Mouse (Mus musculus) activated CD4-positive, CD25-positive, alpha-beta regulatory T cell, adult 4 months (primary cell): ENCODE results near the gene Cenpt. TPM values are rescaled to one million over a fixed set of nuclear protein-coding genes. Genes with fewer than 3 reads are reported as not detected.
"Not testable (repeated sequence)": the region's sequence is repeated elsewhere in the genome, so short reads cannot be mapped to it uniquely, and the experiment has no call there.

Experiments
- ATAC-seq: one replicate; pipeline ENCODE4 v1.8.0; 2017
- polyA plus RNA-seq, 2 experiments: library from polyadenylated mRNA; unstranded; fragments of 100-300 nt; shearing (Covaris generic); gene quantifications; one replicate each; pipeline ENCODE4 v1.2.1; 2017

Gene Cenpt
- polyA plus RNA-seq, 2 experiments from 2014 or later: 16.1 to 18.6 TPM

DNA sequence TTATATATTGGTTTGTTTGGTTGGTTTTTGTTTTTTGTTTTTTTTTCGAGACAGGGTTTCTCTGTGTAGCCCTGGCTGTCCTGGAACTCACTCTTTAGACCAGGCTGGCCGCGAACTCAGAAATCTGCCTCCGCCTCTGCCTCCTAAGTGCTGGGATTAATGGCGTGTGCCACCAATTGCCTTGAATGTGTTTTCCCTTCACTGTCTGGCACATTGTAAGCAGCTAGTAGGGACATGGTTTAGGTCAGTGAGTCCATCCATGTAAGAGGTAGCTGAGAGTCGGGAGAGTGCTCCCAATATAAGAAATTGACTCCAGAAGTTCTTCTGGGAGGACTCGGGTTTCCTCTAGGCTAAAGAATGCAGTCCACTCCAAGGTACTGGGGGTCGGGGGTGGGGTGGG lies 1.2 kb upstream of the Cenpt start:
- no peak for ATAC-seq

DNA sequence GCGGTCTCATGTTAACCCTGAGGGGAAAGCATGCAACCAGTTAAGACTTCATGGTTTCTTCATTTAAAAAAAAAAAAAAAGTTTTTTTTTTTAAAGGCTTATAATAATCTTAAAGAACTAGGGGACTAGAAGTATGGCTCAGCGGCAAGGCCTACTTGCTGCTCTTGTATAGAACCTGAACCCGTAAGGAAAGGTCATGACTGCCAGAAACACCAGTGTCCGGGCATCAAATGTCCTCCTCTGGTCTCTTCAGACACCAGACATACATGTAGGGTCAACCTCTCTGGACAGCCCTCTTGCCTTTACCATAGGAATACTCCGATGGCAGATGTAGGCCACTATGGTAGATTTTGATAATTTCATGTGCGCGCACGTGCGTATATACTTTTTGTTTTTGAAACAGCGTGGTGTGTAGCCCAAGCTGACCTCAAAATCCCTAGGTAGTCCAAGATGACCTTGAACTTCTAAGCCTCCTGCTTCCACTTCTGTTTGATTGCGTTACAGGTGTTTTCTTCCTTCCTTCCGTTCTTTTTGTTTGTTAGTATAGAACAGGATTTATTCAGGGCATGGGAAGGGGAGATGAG lies 840 bp downstream of the Cenpt start:
- no peak for ATAC-seq

DNA sequence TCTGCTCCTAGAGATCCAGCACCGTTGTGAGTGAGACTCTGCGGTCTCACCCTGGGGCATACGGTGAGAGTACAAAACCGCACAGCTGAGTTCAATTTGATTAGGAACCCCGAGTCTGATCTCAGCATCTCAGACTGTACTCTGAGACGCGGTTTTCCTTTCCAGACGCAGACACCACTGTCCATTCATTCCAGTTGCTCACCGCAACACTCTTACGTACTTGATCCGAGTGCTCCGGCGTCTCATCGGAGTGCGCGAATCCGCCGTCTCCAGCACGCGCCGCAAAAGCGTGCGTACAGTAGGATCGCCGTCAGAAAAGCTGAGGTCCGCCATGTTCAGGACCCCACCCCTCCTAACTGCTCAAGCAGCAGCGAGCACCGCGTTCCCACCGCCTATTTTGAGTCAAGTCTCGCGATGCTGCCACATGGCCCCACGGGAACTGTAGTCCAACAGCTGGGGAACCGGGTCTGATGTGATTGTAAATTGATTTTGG lies 1.4 kb downstream of the Cenpt start:
- ATAC-seq: peak; percentile 68

DNA sequence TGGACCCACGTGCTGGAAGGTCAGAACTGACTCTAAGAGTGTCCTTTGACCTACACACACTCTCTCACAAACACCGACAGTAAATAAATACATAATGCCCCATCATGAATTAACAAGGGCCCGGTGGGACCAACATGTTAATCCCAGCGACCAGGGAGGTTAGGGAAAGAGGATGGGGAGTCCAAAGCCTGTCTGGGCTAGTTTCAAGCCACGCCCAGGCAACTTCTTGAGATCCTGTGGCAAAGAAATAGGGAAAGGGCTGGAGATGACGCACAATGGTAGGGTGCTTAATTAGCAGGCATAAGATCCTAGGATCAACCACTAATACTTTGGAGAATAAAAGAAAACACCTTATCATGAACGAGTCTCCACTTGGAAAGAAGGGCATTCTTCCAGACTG lies 2.5 kb downstream of the Cenpt start:
- no peak for ATAC-seq

DNA sequence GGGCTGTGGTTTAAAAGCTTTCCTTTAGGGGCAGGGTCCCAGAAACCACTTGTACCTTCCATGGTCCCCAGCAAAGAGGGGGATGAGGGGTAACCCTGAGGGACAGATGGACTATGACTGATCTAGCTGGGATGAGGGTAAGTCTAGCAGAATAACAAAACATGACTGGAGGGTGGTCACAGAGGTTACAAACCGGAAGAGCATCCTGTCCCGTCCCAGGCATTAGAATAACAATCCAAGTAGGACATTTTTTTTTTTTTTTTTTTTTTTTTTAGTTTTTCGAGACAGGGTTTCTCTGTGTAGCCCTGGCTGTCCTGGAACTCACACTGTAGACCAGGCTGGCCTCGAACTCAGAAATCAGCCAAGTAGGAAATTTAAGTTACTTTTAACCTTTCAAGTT lies 3.1 kb downstream of the Cenpt start:
- no peak for ATAC-seq

DNA sequence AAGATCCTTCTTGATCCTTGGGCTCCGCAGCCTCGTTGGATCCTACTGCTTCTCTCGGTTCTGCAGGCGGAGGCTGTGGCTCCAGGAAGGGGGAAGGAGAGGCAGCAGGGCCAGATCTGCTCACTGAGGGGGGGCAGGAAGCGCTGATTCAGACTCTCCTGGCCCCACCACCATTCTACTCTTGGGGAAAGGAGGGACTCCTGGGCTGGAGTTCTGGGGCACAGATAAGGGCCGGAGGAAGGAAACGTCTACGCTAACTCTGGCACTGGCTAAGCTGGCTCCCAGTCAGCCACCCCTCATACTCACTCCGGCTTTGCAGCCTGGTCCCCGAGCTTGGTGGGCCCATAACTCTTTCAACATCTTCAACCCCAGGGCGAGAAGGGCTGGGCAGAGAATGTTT lies 6.4 kb downstream of the Cenpt start:
- no peak for ATAC-seq

DNA sequence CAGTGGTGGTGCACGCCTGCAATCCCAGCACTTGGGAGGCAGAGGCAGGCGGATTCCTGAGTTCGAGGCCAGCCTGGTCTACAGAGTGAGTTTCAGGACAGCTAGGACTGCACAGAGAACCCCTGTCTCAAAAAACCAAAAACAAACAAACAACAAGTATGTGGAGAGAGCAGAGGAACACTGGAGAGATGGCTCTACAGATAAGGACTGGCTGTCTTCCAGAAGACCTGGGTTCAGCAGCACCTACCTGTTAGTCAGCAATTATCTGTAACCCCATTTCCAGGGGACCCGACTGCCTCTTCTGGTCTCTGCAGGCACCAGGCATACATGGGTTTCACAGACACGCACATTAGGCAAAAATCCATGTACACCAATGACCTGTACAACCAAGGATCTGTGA lies 13.9 kb downstream of the Cenpt start:
- no peak for ATAC-seq

DNA sequence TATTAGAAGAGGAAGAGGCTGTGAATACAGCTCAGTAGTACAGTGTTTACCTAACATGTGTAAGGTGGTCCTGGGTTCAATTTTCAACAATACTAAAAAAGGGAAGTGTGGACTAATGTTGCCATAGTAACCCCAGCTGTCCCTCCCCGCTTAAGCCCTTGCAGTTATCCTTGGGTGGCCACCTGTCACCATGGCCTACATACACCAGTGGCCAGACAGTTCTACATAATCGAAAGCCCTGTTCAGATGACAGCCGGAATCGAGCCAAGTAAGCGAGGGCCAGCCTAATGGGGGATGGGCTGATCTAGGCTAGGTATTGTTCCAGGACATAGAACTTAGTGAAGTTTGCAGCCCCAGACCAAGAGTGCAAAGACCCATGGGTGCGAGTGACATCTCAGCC lies 16.1 kb downstream of the Cenpt start:
- no peak for ATAC-seq

DNA sequence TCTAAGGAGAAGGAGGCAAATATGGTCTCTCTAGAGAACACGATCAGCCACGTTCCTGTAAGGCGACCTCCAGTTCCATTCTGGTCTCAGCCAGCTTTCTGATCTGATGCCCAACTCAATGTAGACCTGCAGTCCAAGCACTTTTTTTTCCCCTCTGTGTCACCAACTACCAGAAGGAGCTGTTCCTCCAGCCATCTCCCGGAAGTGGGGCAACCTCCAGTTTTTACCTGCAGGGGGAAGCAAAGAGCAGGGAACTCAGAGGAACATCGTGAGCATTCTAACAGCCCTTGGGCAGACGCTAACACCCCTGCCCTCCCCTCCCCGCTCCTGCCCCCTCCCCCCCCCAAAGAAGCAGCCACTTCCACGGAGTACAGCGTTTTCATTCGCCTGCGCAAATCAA lies 17.8 kb downstream of the Cenpt start:
- ATAC-seq: peak; percentile 71

DNA sequence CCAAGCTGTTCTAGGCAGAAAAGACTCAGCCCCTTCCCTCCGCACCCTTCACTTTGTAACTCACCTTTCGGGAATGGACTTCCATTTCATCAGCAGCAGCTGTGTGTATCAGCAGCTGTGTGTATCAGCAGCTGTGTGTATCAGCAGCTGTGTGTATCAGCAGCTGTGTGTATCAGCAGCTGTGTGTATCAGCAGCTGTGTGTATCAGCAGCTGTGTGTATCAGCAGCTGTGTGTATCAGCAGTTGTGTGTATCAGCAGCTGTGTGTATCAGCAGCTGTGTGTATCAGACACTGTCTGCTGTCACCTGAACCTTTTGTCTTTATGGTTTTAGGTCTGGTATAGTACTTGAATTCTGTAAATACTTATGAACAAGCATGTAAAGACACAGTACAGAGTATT lies 19.3 kb downstream of the Cenpt start:
- ATAC-seq: not testable (repeated sequence)

DNA sequence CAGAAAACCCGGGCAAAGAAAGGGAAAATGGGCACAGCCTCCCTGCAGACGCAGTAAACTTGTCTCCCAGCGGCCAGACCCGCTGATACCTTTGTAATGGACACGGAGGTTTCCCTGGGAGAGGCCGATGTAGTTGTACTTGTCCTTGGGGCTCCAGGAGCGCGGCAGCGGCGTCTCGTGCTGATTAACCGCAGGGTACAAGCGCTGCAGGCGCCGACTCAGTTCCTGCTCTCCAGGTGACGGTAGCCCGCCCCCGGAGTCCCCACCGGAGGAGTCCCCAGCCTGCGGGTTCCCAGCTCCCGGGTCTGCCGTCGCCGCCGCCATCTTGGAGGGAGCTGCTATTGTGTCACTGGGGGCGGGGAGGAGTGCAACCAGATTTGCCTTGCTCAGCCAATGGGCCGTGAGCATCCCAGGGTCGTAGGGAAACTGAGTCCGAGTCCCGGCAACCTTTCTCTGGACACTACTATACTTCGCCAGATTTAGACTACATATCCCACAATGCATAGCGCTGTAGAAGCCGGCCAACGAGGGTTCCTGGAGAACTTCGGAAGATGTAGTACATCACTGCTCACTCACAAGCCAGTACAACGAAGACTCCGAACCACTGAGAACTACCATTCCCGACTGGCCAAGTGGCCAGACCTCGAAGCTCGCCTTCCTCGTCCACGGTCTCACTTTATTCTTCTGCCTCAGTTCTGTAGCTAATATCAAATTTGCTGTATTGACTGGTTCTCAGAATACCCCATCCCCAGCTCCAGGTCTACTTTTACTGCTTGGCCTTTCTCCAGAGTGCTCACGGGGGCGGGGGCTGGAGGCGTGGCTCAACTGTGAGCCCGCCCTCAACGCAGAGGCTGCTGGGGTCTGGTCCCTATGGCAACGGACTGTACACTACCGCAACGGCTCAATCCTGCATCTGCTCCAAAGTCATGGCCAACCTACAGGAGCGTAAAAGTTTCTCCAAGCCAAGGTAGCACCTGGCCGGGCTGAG lies 25.9 kb downstream of the Cenpt start, which contains the start of the genes Ranbp10 and Tsnaxip1:
Gene Ranbp10, minus strand, starts transcription at position 490 of the 988 bp plus-strand sequence.
Gene Tsnaxip1, plus strand, starts transcription at position 871 of the 988 bp plus-strand sequence.
- ATAC-seq: peak; percentile 90

DNA sequence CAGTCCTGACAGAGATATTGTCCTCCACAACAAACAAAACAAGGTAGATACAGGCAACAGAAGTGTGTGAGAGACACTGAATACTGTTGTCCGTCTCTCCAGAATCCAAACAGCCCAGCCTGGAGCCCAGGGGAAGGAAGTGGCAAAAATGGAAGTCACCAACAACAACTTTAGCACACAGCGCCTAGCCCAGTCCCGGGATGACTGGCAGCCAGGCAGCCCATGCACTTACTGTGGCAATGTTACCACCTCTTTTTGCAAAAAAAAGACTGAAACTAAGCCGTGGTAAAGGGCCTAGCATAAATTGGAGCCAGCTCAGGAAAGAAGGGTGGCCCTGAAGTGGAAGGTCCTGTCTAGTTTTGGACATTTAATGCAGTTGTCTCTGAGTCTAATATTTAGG lies 26.7 kb downstream of the Cenpt start:
- ATAC-seq: no peak

DNA sequence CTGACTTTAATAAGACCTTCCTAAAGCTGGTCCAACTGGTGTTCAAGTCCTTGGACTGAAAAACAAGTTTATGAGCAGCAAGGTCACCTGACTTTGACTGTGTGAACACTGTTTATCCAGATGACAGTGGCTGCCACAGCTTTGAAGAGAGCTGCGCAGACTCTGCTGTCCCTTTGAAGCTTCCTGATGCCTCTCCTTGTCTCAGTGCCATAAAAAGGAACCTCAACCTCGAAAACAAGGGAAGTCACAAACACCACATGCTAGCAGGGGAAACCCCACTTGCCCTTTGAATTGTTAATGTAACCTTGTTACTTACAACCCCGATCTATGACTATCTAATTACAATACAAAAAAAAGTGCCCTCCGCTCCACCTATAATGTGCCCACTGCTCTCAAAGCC lies 27.6 kb downstream of the Cenpt start:
- no peak for ATAC-seq

DNA sequence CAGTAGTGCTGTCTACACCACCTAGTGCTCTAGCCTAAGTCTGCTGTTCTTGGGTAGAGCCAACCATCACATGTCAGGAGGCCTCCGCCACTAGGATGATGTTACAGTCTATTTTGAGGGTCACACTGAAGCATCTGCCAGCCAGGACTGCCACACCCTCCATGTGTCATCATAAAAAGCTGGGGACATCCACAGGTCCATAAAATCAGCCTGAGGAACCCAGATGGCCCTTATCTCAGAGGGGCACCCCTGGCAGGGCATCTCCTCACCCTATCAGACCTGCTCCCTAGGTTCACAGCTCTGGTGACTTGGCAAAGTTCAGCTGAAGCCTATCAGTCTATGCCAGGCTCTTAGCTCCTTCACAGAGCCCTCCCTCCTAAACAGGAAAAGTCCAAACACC lies 32.2 kb downstream of the Cenpt start:
- no peak for ATAC-seq

DNA sequence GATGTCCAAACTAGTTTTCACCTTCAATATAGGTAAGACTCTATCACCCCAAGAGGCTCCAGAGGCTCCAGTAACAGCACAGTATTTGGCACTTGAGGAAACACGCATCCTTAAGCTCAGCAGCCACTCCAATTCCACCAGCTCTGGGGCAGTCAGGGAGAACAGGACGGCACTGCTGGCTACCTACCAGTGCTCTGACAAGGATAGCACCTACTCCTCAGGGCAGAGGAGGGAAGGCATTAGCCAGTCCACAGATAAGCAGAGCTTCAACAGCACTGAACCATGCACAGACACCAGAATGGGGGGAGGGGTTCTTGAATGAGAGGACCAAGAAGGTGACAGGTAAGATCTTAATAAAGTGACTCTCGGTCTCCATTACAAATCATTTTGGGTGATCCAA lies 33.4 kb downstream of the Cenpt start:
- no peak for ATAC-seq

DNA sequence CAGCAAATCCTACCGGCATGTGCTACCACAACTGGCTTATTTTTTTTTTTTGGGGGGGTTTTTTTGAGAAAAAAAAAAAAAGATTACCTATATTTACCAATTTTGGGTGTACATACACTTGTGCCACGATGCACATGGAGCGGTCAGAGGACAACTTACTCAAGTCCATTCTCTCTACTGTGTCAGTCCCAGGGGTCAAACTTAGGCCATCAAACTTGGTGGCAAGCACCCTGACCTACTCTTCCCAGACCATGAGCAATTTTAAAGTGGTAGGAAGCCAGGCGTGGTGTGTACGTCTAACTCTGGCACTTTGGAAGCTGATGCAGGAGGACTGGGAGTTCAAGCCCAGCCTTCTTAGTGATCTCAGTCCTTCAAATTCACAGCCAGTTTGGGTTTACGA lies 39.8 kb downstream of the Cenpt start:
- ATAC-seq: no peak

DNA sequence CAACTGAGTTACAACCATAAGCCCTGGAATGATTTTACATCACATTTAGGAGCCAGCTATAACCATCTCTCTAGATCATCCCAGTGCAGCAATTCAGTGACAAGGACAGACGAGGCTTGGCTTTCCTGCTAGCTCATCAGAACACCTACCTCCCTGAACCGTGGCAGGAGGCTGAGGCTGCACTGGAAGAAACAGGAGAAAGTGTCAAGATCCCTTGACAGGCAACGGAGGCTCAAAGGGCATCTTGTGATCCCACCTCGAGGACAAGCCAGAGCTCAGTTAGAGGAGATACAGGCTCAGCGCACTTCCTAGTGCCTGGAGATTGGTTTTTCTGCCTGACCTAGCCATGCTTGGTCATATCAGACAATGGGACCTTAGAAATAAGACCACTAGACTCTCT lies 40.6 kb downstream of the Cenpt start:
- no peak for ATAC-seq

DNA sequence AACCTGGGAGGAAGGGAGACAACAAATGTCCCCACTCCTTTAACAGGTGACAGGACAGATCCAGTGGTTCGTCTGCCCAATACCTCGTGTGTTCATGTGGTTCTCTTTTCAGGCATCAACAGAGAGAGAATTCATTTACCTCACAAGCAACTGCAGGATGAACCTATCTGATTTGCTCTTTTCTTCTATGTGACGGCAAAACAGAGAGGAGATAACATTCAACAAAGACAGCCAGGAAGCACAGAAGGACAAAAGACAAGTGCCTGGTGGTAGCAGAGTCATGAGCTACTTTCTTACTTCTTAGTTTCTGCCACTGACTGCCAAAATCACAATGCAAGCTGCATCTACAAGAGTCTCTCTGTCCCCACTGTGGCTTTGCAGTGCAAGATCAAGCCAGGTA lies 41.5 kb downstream of the Cenpt start:
- peak; percentile 7 for ATAC-seq

DNA sequence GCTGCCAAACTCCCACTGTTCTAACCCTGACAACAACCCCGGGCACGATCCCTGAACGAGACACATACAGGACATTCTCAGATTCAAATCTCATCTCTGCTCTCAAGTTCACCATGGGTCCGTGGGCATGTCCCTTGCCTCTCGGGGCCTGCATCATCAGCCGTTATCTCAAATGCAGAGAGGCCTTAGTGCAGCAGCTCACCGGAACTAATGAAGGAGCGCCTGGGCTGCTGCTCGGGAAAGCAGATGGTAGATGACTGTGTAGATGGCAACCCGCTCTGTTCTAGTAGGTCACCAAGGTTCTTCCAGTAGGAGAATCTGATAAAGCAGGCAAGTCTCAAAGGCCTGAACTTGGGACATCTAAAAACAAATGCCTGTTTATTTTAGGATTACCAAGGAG lies 42.0 kb downstream of the Cenpt start:
- no peak for ATAC-seq

DNA sequence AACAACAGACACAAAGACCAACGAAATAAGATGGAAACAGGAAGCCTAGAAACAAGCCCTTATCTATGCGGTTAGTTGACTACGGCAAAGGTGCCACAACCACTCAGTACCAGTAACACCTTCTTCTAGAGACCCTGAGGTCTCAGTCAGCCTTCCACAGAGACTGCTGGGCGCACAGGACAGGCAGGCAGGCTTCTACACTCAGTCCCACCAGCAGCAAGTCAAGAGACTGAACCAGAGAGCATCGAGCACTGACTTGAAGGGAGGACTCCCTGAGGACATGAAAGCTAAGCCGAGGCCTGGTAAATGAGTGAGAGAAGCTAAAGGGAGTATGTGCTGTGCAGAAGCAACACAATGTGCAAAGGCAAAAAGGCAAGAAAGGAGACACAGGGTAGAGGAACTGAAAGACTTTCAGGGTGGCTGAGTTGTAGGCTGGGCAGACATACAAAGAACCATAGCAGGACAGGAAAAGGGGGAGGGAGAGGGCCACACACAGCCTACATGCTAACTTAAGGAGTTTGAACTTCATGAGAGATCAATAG lies 42.8 kb downstream of the Cenpt start:
- ATAC-seq: peak; percentile 86

DNA sequence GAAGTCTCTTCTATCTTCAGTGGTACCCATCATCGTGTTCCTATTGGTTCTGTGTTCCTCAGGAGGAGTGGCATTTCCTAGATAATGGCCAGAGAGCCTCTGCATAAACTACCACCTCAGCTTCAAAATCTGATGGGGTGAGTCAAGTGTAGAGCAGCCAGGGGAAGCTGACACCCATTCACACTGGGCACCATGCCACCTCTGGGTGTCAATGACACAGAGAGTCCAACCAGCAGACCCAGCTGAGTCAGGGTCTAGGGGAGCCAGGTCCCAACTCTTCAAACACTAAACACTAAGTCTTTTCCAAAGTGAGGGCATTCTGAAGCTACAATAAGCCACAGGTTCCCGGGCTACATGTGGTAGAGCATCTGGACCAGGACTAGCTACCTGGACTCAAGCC lies 44.6 kb downstream of the Cenpt start:
- ATAC-seq: no peak

DNA sequence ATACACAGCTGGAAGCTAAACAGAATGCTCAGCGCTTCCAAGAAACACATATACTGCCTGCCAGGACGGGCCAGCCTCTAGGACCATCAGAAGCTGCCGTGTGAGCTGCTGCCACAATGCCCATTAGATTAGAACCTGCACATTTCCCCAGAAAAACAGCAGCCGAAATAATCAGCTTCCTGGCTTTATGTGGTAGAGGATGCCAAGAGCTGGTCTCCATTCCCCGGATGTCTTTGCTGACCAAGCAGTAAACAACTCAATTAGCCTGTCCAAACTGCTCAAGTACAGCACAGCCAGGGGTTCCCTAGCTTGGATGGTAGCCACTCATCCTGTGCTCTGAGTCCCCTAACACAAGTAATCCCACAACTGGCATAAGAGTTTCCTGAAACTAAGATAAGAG lies 45.3 kb downstream of the Cenpt start:
- no peak for ATAC-seq

DNA sequence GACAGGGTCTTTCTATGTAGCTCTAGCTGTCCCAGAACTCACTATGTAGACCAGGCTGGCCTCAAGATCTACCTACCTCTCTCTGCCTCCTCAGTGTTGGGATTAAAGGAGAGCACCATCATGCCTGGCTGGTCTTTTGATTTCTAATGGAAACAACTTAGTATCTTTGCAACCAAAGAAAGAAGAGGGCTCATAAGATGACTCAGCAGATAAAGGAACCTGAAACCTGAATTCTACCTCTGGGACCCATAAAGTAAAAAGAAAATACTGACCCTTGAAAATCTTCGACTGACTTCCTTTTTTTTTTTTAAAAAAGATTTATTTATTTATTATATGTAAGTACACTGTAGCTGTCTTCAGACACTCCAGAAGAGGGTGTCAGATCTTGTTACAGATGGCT lies 47.1 kb downstream of the Cenpt start:
- ATAC-seq: no peak

DNA sequence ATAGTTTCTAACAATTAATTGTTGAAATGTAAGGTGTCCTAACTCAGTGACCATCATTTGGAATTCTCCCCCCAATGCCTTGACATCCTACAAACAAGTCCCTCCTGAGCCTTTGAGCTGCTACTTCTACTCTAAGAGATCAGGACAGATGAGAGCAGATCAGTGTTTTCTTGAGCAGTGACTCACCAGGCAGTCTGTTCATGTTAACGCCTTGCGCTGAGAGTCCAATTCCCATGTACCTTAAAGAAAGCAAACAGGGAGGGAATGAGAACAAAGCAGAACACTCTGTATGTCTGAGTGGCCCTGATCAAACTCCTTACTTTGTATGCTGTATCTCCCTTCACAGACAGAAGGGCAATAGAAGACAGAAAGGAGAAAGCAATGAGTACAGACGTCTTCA lies 47.7 kb downstream of the Cenpt start:
- ATAC-seq: no peak
